Mouse (Mus musculus) heart, embryonic 13.5 days (tissue): ENCODE measurements around the gene Fam71f1. TPM values are rescaled to one million over a fixed set of nuclear protein-coding genes. Genes with fewer than 3 reads are reported as not detected.
A peak's percentile ranks its signal among the peaks of the same experiment; 100 is the strongest.

Experiments used
- ATAC-seq: fragments of 200-750 bp; cut with Nextera tagmentation; 2 replicates; pipeline ENCODE4 v1.8.0; 2017; ENCODE audit warnings: moderate TSS enrichment; ENCODE audit not compliant: insufficient number of reproducible peaks, low FRiP score, low TSS enrichment; ENCODE audit errors: extremely low read depth
- H3K27ac ChIP-seq: fragments of 300-500 bp; sonication (generic); replicated peaks from 2 replicates; pipeline ENCODE4 v1.5.1; 2015; ENCODE audit warnings: moderate library complexity, mild to moderate bottlenecking, inconsistent platforms
- H3K27me3 ChIP-seq: fragments of 300-500 bp; sonication (generic); replicated peaks from 2 replicates; pipeline ENCODE4 v1.6.1; 2015; ENCODE audit warnings: mild to moderate bottlenecking, inconsistent platforms
- H3K36me3 ChIP-seq: fragments of 300-500 bp; sonication (generic); 2 replicates; pipeline ENCODE4 v1.6.1; 2015; ENCODE audit warnings: mild to moderate bottlenecking, inconsistent platforms
- H3K4me1 ChIP-seq: fragments of 300-500 bp; sonication (generic); 2 replicates; pipeline ENCODE4 v1.6.1; 2015; ENCODE audit warnings: inconsistent platforms
- H3K4me2 ChIP-seq: fragments of 300-500 bp; sonication (generic); 2 replicates; pipeline ENCODE4 v1.6.1; 2015; ENCODE audit warnings: inconsistent platforms, mild to moderate bottlenecking, moderate library complexity
- H3K4me3 ChIP-seq: fragments of 300-500 bp; sonication (generic); 2 replicates; pipeline ENCODE4 v1.5.1; 2015; ENCODE audit warnings: moderate library complexity, mild to moderate bottlenecking, inconsistent platforms
- H3K9ac ChIP-seq: fragments of 300-500 bp; sonication (generic); 2 replicates; pipeline ENCODE4 v1.6.1; 2015; ENCODE audit warnings: inconsistent platforms, mild to moderate bottlenecking, moderate library complexity
- H3K9me3 ChIP-seq: fragments of 300-500 bp; sonication (generic); 2 replicates; pipeline ENCODE4 v1.6.1; 2016; ENCODE audit warnings: inconsistent platforms
- WGBS: fragments of 180-500 bp; shearing (Covaris S2); methylation state at CpG from one replicate; pipeline ENCODE4 v1.1.7; 2015; ENCODE audit warnings: mixed read lengths; 5-methylcytosine and 5-hydroxymethylcytosine counted together
- polyA plus RNA-seq: library from polyadenylated mRNA; unstranded; fragments of >200 nt; fragmentation: Nextera tagmentation; extraction: Ambion mirVana; gene quantifications from 2 replicates; pipeline ENCODE4 v1.2.1, GENCODE M21; 2015

Gene Fam71f1
- polyA plus RNA-seq: 0.21 and 0.32 TPM in 2 replicates

DNA sequence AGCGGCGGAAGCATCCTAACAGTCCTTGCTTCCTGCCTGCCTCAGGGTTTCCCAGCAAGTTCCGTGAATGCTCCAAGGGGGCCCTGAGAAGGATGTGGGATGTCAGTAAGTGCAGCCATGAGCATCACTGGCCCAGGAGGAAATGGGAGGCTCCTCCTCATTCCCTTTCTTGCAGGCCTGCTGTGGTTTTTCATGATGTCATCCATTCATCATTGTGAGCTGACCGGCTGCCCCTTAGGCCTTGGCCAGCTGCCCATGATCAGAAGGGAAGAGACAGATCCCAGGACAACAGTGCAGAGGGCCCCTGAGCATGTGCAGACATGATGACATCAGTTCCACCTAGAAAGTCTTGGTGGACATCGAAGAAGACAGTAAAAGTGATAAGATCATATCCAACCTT lies at the start of gene Fam71f1:
Gene Fam71f1 (plus strand): TSS at position 262 of the 400 bp plus-strand sequence.
- peak; percentile 56 for ATAC-seq
- 46% methylated on average over 5 of the region's 5 CpGs for WGBS
- Histone ChIP-seq H3K4me3 (no peak within 1 kb of the TSS), H3K27me3 (no peaks in the 10 kb centered on the region), H3K4me1 (peaks cover 8% of the 10 kb centered on the region), H3K36me3 (no peaks in the 10 kb centered on the region), H3K4me2 (no peak within 1 kb of the TSS), H3K9ac (no peak within 1 kb of the TSS), H3K9me3 (no peaks in the 10 kb centered on the region), H3K27ac (0 out of 2 replicates have a peak within 1 kb of the TSS, but pooled peaks have one; percentile 43)

DNA sequence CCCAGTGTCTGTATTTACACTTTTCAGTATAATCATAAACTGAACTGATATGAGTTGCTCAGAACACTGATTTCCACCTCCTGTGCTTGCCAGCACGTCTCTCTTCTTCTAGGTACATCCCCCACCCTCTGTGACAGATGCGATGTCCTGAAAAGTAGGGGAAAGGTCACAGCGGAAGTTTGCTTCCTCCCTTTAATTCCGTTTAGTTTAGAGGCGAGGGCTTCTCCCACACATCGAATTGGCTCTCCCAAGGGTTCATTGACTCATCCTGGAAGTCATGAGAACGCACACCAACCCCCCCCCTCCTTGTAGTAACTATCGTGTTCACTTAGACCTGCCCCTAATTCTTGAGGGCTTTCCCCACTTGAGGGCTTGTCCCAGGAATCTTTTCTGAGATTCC lies 48.0 kb upstream of the Fam71f1 start:
- 6% methylated on average over 8 of the region's 8 CpGs for WGBS
- peaks cover 20% of the 10 kb centered on the region for H3K4me1 ChIP-seq
- H3K9me3 ChIP-seq: no peaks in the 10 kb centered on the region
- H3K4me3 ChIP-seq: peak overlapping the region; percentile 13; the same call in 1 of the 2 replicates
- H3K27ac ChIP-seq: no peak overlapping the region
- no peaks in the 10 kb centered on the region for H3K27me3 ChIP-seq
- H3K36me3 ChIP-seq: peaks cover 15% of the 10 kb centered on the region
- peak overlapping the region; percentile 56 for H3K4me2 ChIP-seq
- H3K9ac ChIP-seq: peak overlapping the region; percentile 52; the same call in 1 of the 2 replicates
- ATAC-seq: no peak

DNA sequence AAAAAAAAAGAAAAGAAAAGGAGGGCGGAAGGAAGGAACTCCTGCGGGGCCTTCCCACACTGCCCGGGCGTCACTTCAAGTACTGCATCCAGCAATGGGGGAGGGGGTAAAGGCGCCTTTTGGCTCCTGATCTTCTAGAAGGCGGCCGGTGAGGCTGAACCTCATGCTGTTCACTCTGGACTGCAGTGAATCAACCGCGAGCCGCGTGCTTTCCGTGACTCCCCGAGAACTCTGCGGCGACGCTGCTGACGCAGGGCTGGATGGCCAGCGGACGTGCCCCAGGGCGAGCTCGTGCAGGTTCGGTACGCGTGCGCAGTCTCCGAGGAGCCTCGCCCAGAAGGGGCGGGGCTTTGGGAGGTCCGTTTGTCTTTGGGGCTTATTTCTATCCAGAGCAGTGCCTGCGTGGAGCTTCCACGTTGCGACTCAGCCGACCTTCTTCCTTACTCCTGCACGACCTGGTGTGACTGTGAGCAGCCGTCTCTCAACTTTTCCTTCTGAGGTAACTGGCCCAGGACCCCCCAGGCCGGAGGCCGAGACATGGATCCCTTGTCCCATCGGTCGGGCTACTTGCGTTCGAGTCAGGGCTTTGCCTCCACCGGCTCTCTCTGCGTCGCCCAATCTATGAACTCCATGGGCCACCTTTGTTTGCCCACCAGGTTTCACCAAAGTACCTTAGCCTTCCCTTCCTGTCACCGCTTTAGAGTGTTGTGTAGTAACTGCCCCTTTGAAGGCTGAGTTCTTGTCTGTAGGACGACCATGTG lies 46.4 kb upstream of the Fam71f1 start, which contains the start of gene Hilpda:
Gene Hilpda (plus strand): TSS at position 177 of the 761 bp plus-strand sequence.
- no peaks in the 10 kb centered on the region for H3K27me3 ChIP-seq
- peak within 1 kb of the TSS; percentile 70 for H3K4me3 ChIP-seq
- H3K9me3 ChIP-seq: no peaks in the 10 kb centered on the region
- H3K4me1 ChIP-seq: peaks cover 20% of the 10 kb centered on the region
- peak within 1 kb of the TSS; percentile 76 for H3K4me2 ChIP-seq
- H3K27ac ChIP-seq: peak within 1 kb of the TSS; percentile 82
- peaks cover 15% of the 10 kb centered on the region for H3K36me3 ChIP-seq
- WGBS: under 1% methylated on average over 46 of the region's 46 CpGs
- peak within 1 kb of the TSS; percentile 90 for H3K9ac ChIP-seq
- ATAC-seq: peak; percentile 95

DNA sequence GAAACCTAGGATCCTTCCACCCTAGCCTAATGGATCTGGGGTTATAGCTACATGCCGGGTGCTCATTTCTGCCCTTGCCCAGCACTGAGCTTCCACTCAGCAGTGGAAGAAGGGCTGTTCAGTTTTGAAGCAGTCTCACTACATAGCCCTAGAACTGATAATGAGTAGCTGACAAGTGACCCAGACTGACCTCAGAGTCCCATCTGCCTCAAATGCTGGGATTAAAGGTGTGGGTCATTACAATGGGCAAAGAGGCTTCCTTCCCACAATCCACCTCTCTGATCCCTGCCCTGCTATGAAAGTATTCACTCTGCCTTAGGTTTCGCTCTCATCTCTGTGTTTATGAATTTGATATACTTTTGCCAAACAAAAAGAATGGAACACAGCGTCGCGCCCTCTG lies 42.2 kb upstream of the Fam71f1 start:
- H3K27me3 ChIP-seq: no peaks in the 10 kb centered on the region
- 94% methylated on average over 5 of the region's 5 CpGs for WGBS
- H3K9ac ChIP-seq: no peak overlapping the region
- no peak overlapping the region for H3K4me2 ChIP-seq
- H3K4me3 ChIP-seq: no peak overlapping the region
- H3K4me1 ChIP-seq: peaks cover 19% of the 10 kb centered on the region
- H3K9me3 ChIP-seq: no peaks in the 10 kb centered on the region
- H3K36me3 ChIP-seq: peaks cover 15% of the 10 kb centered on the region
- no peak for ATAC-seq
- H3K27ac ChIP-seq: no peak overlapping the region

DNA sequence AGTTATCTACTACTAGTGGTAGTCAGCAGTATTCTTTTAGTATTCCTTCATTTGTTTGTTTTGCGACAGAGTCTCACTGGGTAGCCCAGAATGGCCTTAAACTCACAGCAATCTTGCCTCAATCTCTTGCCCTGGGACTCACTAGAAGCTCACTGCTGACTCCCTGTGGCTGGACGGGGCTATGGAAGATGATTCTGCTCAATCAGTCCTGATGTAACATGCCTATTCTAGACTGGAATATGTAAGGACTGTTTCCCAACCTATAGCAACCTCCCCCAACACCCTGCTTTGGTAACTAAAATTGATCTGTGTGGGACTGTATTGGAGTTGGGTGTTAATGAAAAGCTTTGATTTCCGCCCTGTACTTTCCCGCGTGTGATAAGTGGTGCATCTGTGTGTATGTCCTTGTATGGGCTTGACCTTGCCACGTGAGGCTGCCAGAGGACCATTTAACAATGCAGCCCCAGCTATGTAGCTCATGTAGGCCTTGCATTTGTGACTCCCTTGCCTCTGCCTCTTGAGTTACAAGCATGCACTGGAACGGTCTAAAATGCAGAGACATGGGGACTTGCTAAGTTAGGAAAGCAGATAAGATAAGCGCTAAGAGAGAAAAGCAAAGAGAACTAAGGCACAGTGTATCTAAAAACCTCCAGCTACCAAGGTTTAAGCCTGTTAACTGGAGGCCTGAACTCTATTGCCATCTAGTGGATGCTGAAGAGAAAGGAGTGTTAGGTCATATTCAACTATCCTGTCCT lies 40.2 kb upstream of the Fam71f1 start:
- Histone ChIP-seq H3K9me3 (no peaks in the 10 kb centered on the region), H3K27me3 (no peaks in the 10 kb centered on the region), H3K4me1 (peaks cover 12% of the 10 kb centered on the region), H3K4me3 (no peak overlapping the region), H3K36me3 (peaks cover 15% of the 10 kb centered on the region), H3K9ac (peak overlapping the region; percentile 34; the same call in 1 of the 2 replicates), H3K4me2 (peak overlapping the region; percentile 42), H3K27ac (peak overlapping the region; percentile 79)
- ATAC-seq: peak; percentile 54; the same call in 1 of the 2 replicates
- WGBS: 8% methylated on average over 8 of the region's 8 CpGs

DNA sequence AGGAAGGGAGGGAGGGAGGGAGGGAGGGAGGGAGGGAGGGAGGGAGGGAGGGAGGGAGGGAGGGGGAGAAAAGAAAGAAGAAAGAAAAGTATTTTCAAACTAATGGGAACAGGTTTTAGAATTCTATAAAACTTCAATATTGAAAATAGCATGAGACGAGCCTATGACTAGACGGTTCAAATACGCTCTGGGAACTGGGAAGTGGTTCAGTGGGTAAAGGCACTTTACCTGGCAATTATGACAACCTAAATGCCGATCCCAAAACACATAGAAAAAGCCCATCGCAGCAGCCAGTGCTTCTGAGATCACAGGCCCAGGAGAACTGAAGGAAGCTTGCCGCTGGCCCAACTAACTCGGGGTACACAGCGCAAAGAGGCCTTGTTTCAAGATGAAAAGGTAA lies 39.6 kb upstream of the Fam71f1 start, which contains the start of gene Fam71f2:
Gene Fam71f2 (plus strand): TSS at position 301 of the 400 bp plus-strand sequence.
- Histone ChIP-seq H3K36me3 (peaks cover 14% of the 10 kb centered on the region), H3K9me3 (no peaks in the 10 kb centered on the region), H3K4me2 (peak within 1 kb of the TSS; percentile 42), H3K4me3 (no peak within 1 kb of the TSS), H3K9ac (peak within 1 kb of the TSS; percentile 34; the same call in 1 of the 2 replicates), H3K27me3 (no peaks in the 10 kb centered on the region), H3K27ac (peak within 1 kb of the TSS; percentile 79), H3K4me1 (peaks cover 8% of the 10 kb centered on the region)
- no peak for ATAC-seq
- 84% methylated on average over 8 of the region's 8 CpGs for WGBS

DNA sequence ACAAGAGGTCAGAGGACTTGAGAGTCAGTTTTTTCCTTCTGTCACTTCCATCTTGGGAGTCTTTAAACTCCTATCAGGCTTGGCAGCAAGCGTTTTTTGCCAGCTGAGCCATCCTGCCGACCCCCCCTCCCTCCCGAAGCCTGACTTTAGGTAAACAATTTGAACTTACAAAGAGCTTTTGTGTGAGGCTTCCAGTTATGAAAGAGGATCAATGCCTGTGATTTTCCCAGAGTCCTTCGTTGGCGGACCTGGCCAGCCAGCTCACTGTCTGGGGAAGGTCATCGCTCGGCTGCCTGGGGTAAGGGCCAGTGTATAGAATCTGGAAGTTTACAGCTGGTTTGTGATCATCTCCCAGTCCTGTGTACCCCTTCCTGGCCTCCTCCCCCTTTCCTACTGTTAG lies 38.3 kb upstream of the Fam71f1 start:
- 53% methylated on average over 7 of the region's 7 CpGs for WGBS
- Histone ChIP-seq H3K27me3 (no peaks in the 10 kb centered on the region), H3K4me3 (no peak overlapping the region), H3K4me2 (no peak overlapping the region), H3K36me3 (peaks cover under 1% of the 10 kb centered on the region), H3K4me1 (peaks cover 8% of the 10 kb centered on the region), H3K27ac (no peak overlapping the region), H3K9ac (no peak overlapping the region), H3K9me3 (no peaks in the 10 kb centered on the region)
- ATAC-seq: no peak

DNA sequence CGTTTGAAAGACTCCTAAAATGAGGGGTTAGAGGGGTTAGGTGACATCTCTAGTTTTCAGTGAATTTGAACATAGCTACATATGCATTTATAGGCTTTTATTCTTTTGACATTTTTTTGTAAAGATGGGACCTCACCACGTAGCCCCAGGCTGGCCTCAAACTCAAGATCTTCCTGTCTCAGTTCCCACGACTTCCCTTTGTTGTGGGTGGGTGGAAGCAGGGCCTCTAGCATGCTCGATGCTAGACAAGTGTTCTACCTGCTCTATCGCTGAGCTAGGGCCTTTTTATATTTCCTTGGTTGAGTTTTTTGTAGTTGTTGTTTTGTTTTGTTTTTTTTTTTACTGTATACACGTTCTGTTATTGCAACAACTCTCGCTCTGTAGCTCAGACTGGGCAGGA lies 32.1 kb upstream of the Fam71f1 start:
- no peaks in the 10 kb centered on the region for H3K36me3 ChIP-seq
- H3K9me3 ChIP-seq: no peaks in the 10 kb centered on the region
- WGBS: 71% methylated on average over 7 of the region's 7 CpGs
- no peaks in the 10 kb centered on the region for H3K27me3 ChIP-seq
- no peak overlapping the region for H3K27ac ChIP-seq
- H3K4me3 ChIP-seq: no peak overlapping the region
- no peak for ATAC-seq
- no peak overlapping the region for H3K4me2 ChIP-seq
- no peaks in the 10 kb centered on the region for H3K4me1 ChIP-seq
- H3K9ac ChIP-seq: no peak overlapping the region

DNA sequence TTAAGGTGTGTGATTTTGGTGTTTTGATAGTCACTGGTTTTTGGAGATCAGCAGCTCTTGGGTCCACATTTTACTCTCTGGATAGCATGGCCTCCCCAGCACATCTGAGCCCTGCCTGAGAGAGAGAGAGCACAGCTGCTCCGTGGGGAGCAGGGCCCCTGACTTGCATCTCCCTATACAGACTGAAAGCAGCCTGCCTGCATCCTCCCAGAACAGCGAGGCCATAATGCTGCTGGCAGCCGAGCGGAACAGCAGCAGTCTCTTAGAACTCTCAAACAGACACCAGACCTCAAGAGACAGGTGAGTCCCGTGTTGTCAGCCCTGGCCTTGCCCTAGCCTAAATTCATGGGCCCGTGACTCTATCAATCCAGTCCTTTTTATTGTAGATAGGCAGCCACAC lies 31.5 kb upstream of the Fam71f1 start:
- no peak for ATAC-seq
- Histone ChIP-seq H3K4me1 (no peaks in the 10 kb centered on the region), H3K9me3 (no peaks in the 10 kb centered on the region), H3K4me2 (no peak overlapping the region), H3K9ac (no peak overlapping the region), H3K27me3 (no peaks in the 10 kb centered on the region), H3K4me3 (no peak overlapping the region), H3K27ac (no peak overlapping the region), H3K36me3 (no peaks in the 10 kb centered on the region)
- 48% methylated on average over 6 of the region's 6 CpGs for WGBS

DNA sequence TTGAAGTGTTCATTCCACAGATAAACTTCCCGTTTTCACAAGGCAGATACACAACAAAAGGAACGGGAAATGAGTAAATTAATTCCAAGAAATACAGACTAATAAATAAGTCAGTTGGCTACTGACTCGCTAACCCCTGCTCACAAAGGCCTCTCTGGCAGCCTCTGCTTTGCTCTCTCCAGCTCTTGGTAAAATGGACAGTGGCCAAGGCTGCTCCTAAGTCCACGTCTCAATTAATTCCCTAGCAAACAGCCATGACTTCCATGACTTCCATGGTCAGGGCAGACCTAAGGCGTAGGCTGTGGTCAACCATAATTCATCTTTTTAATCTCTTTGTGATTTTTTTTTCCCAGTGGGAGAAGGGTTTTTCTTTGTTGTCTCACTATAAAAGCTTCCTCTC lies 31.0 kb upstream of the Fam71f1 start:
- Histone ChIP-seq H3K4me1 (no peaks in the 10 kb centered on the region), H3K9me3 (no peaks in the 10 kb centered on the region), H3K36me3 (no peaks in the 10 kb centered on the region), H3K9ac (no peak overlapping the region), H3K4me2 (no peak overlapping the region), H3K27ac (no peak overlapping the region), H3K4me3 (no peak overlapping the region), H3K27me3 (no peaks in the 10 kb centered on the region)
- ATAC-seq: no peak
- WGBS: 65% methylated on average over 5 of the region's 5 CpGs

DNA sequence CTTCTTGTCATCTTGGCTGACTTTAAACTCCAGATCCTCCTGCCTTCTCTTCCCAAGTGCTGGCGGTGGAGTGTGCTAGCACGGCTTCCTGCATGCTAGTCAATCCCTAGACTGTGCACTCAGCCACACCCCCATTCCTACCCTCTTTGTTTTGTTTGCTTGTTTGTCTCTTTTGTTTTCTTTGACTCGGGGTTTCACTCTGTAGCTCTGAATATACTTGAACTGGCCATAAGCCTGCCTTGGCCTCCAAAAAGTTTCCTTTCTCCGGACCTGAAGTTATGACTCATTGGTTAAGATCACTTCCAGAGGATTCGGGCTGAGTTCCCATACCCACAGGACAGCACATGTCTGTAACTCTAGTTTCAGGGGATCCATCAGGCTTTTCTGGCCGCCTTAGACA lies 30.3 kb upstream of the Fam71f1 start:
- Histone ChIP-seq H3K36me3 (no peaks in the 10 kb centered on the region), H3K9ac (no peak overlapping the region), H3K27me3 (no peaks in the 10 kb centered on the region), H3K4me3 (no peak overlapping the region), H3K4me1 (no peaks in the 10 kb centered on the region), H3K9me3 (no peaks in the 10 kb centered on the region), H3K4me2 (no peak overlapping the region), H3K27ac (no peak overlapping the region)
- no peak for ATAC-seq
- 58% methylated on average over 6 of the region's 6 CpGs for WGBS
